Mouse (Mus musculus): ENCODE results near the gene Tlcd2. TPM values are rescaled to one million over a fixed set of nuclear protein-coding genes. Genes with fewer than 3 reads are reported as not detected.

Tlcd2 gene
- polyA plus RNA-seq, 1 experiment from 2014 or later = 4.5 TPM

- Histone ChIP-seq H3K4me2 (replicated peaks) (no peak overlapping the region), H3K27ac (no peak overlapping the region), H3K36me3 (replicated peaks; ENCODE audit: control insufficient read depth, insufficient read depth) (peaks cover 47% of the 10 kb centered on the region), H3K4me3 (replicated peaks; ENCODE audit: low read length) (no peak overlapping the region), H3K9me3 (ENCODE audit: control insufficient read depth, low read length) (no peaks in the 10 kb centered on the region), H3K4me1 (replicated peaks; ENCODE audit: control insufficient read depth, insufficient read depth, low read length) (no peaks in the 10 kb centered on the region), H3K9ac (no peak overlapping the region), H3K27me3 (ENCODE audit: control insufficient read depth, insufficient read depth, low read length) (no peaks in the 10 kb centered on the region)
- ATAC-seq (ENCODE audit: low FRiP score) (no peak), DNase-seq (ENCODE audit: low spot score) (no peak)
- WGBS = 74% methylated on average over 16 of the region's 16 CpGs
Measured at GRCm38 (mm10) chr11:75441601-75442000, 19.9 kb upstream of the Tlcd2 start.

GRCm38 (mm10) chr11:75443711-75444110 lies 17.8 kb upstream of the Tlcd2 start:
- Histone ChIP-seq H3K9ac (no peak overlapping the region), H3K27ac (no peak overlapping the region), H3K4me3 (replicated peaks; ENCODE audit: low read length) (no peak overlapping the region), H3K36me3 (replicated peaks; ENCODE audit: control insufficient read depth, insufficient read depth) (peaks cover 63% of the 10 kb centered on the region), H3K4me2 (replicated peaks) (no peak overlapping the region), H3K4me1 (replicated peaks; ENCODE audit: control insufficient read depth, insufficient read depth, low read length) (no peaks in the 10 kb centered on the region), H3K9me3 (ENCODE audit: control insufficient read depth, low read length) (no peaks in the 10 kb centered on the region), H3K27me3 (ENCODE audit: control insufficient read depth, insufficient read depth, low read length) (no peaks in the 10 kb centered on the region)
- 30% methylated on average over 8 of the region's 8 CpGs for WGBS
- no peak for ATAC-seq (ENCODE audit: low FRiP score)
- no peak for DNase-seq (ENCODE audit: low spot score)

- H3K4me2 ChIP-seq (replicated peaks) = no peak overlapping the region
- H3K27ac ChIP-seq = no peak overlapping the region
- H3K4me3 ChIP-seq (replicated peaks; ENCODE audit: low read length) = no peak overlapping the region
- H3K4me1 ChIP-seq (replicated peaks; ENCODE audit: control insufficient read depth, insufficient read depth, low read length) = peaks cover 2% of the 10 kb centered on the region
- 86% methylated on average over 3 of the region's 3 CpGs for WGBS
- H3K36me3 ChIP-seq (replicated peaks; ENCODE audit: control insufficient read depth, insufficient read depth) = peaks cover 43% of the 10 kb centered on the region
- no peak for ATAC-seq (ENCODE audit: low FRiP score)
- no peaks in the 10 kb centered on the region for H3K27me3 ChIP-seq (ENCODE audit: control insufficient read depth, insufficient read depth, low read length)
- no peak overlapping the region for H3K9ac ChIP-seq
- DNase-seq (ENCODE audit: low spot score) = no peak
- no peaks in the 10 kb centered on the region for H3K9me3 ChIP-seq (ENCODE audit: control insufficient read depth, low read length)
Measured at GRCm38 (mm10) chr11:75448575-75448974, 12.9 kb upstream of the Tlcd2 start.

- peaks cover 8% of the 10 kb centered on the region for H3K4me1 ChIP-seq (replicated peaks; ENCODE audit: control insufficient read depth, insufficient read depth, low read length)
- no peaks in the 10 kb centered on the region for H3K27me3 ChIP-seq (ENCODE audit: control insufficient read depth, insufficient read depth, low read length)
- no peak overlapping the region for H3K9ac ChIP-seq
- WGBS = 81% methylated on average over 7 of the region's 7 CpGs
- H3K9me3 ChIP-seq (ENCODE audit: control insufficient read depth, low read length) = no peaks in the 10 kb centered on the region
- no peak overlapping the region for H3K27ac ChIP-seq
- no peak for DNase-seq (ENCODE audit: low spot score)
- H3K4me3 ChIP-seq (replicated peaks; ENCODE audit: low read length) = no peak overlapping the region
- peaks cover 43% of the 10 kb centered on the region for H3K36me3 ChIP-seq (replicated peaks; ENCODE audit: control insufficient read depth, insufficient read depth)
- no peak overlapping the region for H3K4me2 ChIP-seq (replicated peaks)
- ATAC-seq (ENCODE audit: low FRiP score) = no peak
Measured at GRCm38 (mm10) chr11:75449695-75450094, 11.8 kb upstream of the Tlcd2 start.

- H3K27me3 ChIP-seq (ENCODE audit: control insufficient read depth, insufficient read depth, low read length) = no peaks in the 10 kb centered on the region
- ATAC-seq (ENCODE audit: low FRiP score) (no peak), DNase-seq (ENCODE audit: low spot score) (no peak)
- H3K9me3 ChIP-seq (ENCODE audit: control insufficient read depth, low read length) = no peaks in the 10 kb centered on the region
- H3K27ac ChIP-seq = no peak overlapping the region
- peaks cover 37% of the 10 kb centered on the region for H3K36me3 ChIP-seq (replicated peaks; ENCODE audit: control insufficient read depth, insufficient read depth)
- no peak overlapping the region for H3K4me3 ChIP-seq (replicated peaks; ENCODE audit: low read length)
- H3K4me1 ChIP-seq (replicated peaks; ENCODE audit: control insufficient read depth, insufficient read depth, low read length) = peaks cover 14% of the 10 kb centered on the region
- H3K9ac ChIP-seq = no peak overlapping the region
- no peak overlapping the region for H3K4me2 ChIP-seq (replicated peaks)
- WGBS = 88% methylated on average over 8 of the region's 8 CpGs
Measured at GRCm38 (mm10) chr11:75450304-75450908, 11.1 kb upstream of the Tlcd2 start.

- Histone ChIP-seq H3K27me3 (ENCODE audit: control insufficient read depth, insufficient read depth, low read length) (no peaks in the 10 kb centered on the region), H3K36me3 (replicated peaks; ENCODE audit: control insufficient read depth, insufficient read depth) (peaks cover 33% of the 10 kb centered on the region), H3K4me1 (replicated peaks; ENCODE audit: control insufficient read depth, insufficient read depth, low read length) (peaks cover 14% of the 10 kb centered on the region), H3K9me3 (ENCODE audit: control insufficient read depth, low read length) (no peaks in the 10 kb centered on the region), H3K27ac (no peak overlapping the region), H3K9ac (no peak overlapping the region; the same call in 1 of the 2 replicates), H3K4me2 (replicated peaks) (no peak overlapping the region), H3K4me3 (replicated peaks; ENCODE audit: low read length) (no peak overlapping the region)
- 86% methylated on average over 15 of the region's 15 CpGs for WGBS
- ATAC-seq (ENCODE audit: low FRiP score) = no peak
- no peak for DNase-seq (ENCODE audit: low spot score)
Measured at GRCm38 (mm10) chr11:75450936-75451335, 10.6 kb upstream of the Tlcd2 start.

- WGBS = 93% methylated on average over 8 of the region's 8 CpGs
- Histone ChIP-seq H3K4me1 (replicated peaks; ENCODE audit: control insufficient read depth, insufficient read depth, low read length) (peaks cover 14% of the 10 kb centered on the region), H3K27me3 (ENCODE audit: control insufficient read depth, insufficient read depth, low read length) (no peaks in the 10 kb centered on the region), H3K9ac (no peak overlapping the region), H3K4me3 (replicated peaks; ENCODE audit: low read length) (no peak overlapping the region), H3K4me2 (replicated peaks) (no peak overlapping the region), H3K27ac (no peak overlapping the region), H3K9me3 (ENCODE audit: control insufficient read depth, low read length) (no peaks in the 10 kb centered on the region), H3K36me3 (replicated peaks; ENCODE audit: control insufficient read depth, insufficient read depth) (peaks cover 24% of the 10 kb centered on the region)
- DNase-seq (ENCODE audit: low spot score) (no peak), ATAC-seq (ENCODE audit: low FRiP score) (no peak)
Measured at GRCm38 (mm10) chr11:75452081-75452480, 9.4 kb upstream of the Tlcd2 start.

- no peak for DNase-seq (ENCODE audit: low spot score)
- WGBS = 94% methylated on average over 31 of the region's 31 CpGs
- Histone ChIP-seq H3K4me3 (replicated peaks; ENCODE audit: low read length) (no peak overlapping the region; the same call in 1 of the 2 replicates), H3K36me3 (replicated peaks; ENCODE audit: control insufficient read depth, insufficient read depth) (peaks cover 17% of the 10 kb centered on the region), H3K9ac (no peak overlapping the region), H3K4me2 (replicated peaks) (peak overlapping the region; percentile 94), H3K27me3 (ENCODE audit: control insufficient read depth, insufficient read depth, low read length) (no peaks in the 10 kb centered on the region), H3K4me1 (replicated peaks; ENCODE audit: control insufficient read depth, insufficient read depth, low read length) (peaks cover 14% of the 10 kb centered on the region), H3K27ac (no peak overlapping the region), H3K9me3 (ENCODE audit: control insufficient read depth, low read length) (no peaks in the 10 kb centered on the region)
- no peak for ATAC-seq (ENCODE audit: low FRiP score)
Measured at GRCm38 (mm10) chr11:75452812-75453557, 8.5 kb upstream of the Tlcd2 start.

GRCm38 (mm10) chr11:75453991-75454930 lies 7.3 kb upstream of the Tlcd2 start, which contains the start of gene Wdr81:
Wdr81 (minus strand) TSS chr11:75454717.
- peak; percentile 84 for DNase-seq (ENCODE audit: low spot score)
- peaks cover 4% of the 10 kb centered on the region for H3K36me3 ChIP-seq (replicated peaks; ENCODE audit: control insufficient read depth, insufficient read depth)
- WGBS = 3% methylated on average over 56 of the region's 56 CpGs
- peaks cover 14% of the 10 kb centered on the region for H3K4me1 ChIP-seq (replicated peaks; ENCODE audit: control insufficient read depth, insufficient read depth, low read length)
- H3K9me3 ChIP-seq (ENCODE audit: control insufficient read depth, low read length) = no peaks in the 10 kb centered on the region
- no peaks in the 10 kb centered on the region for H3K27me3 ChIP-seq (ENCODE audit: control insufficient read depth, insufficient read depth, low read length)
- peak within 1 kb of the TSS; percentile 94 for H3K4me2 ChIP-seq (replicated peaks)
- no peak within 1 kb of the TSS; the same call in 1 of the 2 replicates for H3K27ac ChIP-seq
- H3K4me3 ChIP-seq (replicated peaks; ENCODE audit: low read length) = peak within 1 kb of the TSS; percentile 78
- peak; percentile 94 for ATAC-seq (ENCODE audit: low FRiP score)
- peak within 1 kb of the TSS; percentile 78 for H3K9ac ChIP-seq

Data from hindbrain, embryonic 14.5 days (tissue).